Mouse (Mus musculus): ENCODE measurements around the gene Dolpp1. TPM values are rescaled to one million over a fixed set of nuclear protein-coding genes. Genes with fewer than 3 reads are reported as not detected.

Gene Dolpp1
- polyA plus RNA-seq, 1 experiment from 2014 or later = 53.2 TPM

GRCm38 (mm10) chr2:30384814-30385213 is 7.2 kb upstream of the Dolpp1 start:
- no peaks in the 10 kb centered on the region for H3K27me3 ChIP-seq (ENCODE audit: low read depth, poor library complexity, severe bottlenecking)
- DNase-seq (ENCODE audit: low spot score) = no peak
- peaks cover 62% of the 10 kb centered on the region for H3K36me3 ChIP-seq

GRCm38 (mm10) chr2:30385591-30385990 is 6.5 kb upstream of the Dolpp1 start:
- H3K9me3 ChIP-seq (replicated peaks) = no peaks in the 10 kb centered on the region
- H3K4me1 ChIP-seq = no peaks in the 10 kb centered on the region
- H3K4me3 ChIP-seq = no peak overlapping the region
- peaks cover 55% of the 10 kb centered on the region for H3K36me3 ChIP-seq
- H3K27ac ChIP-seq (replicated peaks) = no peak overlapping the region
- 90% methylated on average over 4 of the region's 4 CpGs for WGBS
- no peak for DNase-seq (ENCODE audit: low spot score)
- no peaks in the 10 kb centered on the region for H3K27me3 ChIP-seq (ENCODE audit: low read depth, poor library complexity, severe bottlenecking)

More at GRCm38 (mm10) chr2:30384814-30385213, 7.2 kb upstream of the Dolpp1 start:
- Histone ChIP-seq H3K4me1 (no peaks in the 10 kb centered on the region), H3K27ac (replicated peaks) (no peak overlapping the region), H3K4me3 (no peak overlapping the region), H3K9me3 (replicated peaks) (no peaks in the 10 kb centered on the region)
- WGBS = 83% methylated on average over 5 of the region's 5 CpGs

GRCm38 (mm10) chr2:30386913-30387312 is 5.1 kb upstream of the Dolpp1 start:
- H3K36me3 ChIP-seq = peaks cover 41% of the 10 kb centered on the region
- WGBS = 89% methylated on average over 9 of the region's 9 CpGs

GRCm38 (mm10) chr2:30389000-30389399 is 3.1 kb upstream of the Dolpp1 start:
- H3K27ac ChIP-seq (replicated peaks) = no peak overlapping the region
- H3K4me3 ChIP-seq = no peak overlapping the region
- peaks cover 25% of the 10 kb centered on the region for H3K36me3 ChIP-seq
- peaks cover 26% of the 10 kb centered on the region for H3K4me1 ChIP-seq
- DNase-seq (ENCODE audit: low spot score) = no peak
- WGBS = 92% methylated on average over 2 of the region's 2 CpGs
- H3K27me3 ChIP-seq (ENCODE audit: low read depth, poor library complexity, severe bottlenecking) = peaks cover 2% of the 10 kb centered on the region; the same call in 1 of the 2 replicates
- H3K9me3 ChIP-seq (replicated peaks) = no peaks in the 10 kb centered on the region

More at GRCm38 (mm10) chr2:30386913-30387312, 5.1 kb upstream of the Dolpp1 start:
- H3K4me3 ChIP-seq = no peak overlapping the region
- no peaks in the 10 kb centered on the region for H3K9me3 ChIP-seq (replicated peaks)
- no peak for DNase-seq (ENCODE audit: low spot score)
- H3K4me1 ChIP-seq = peaks cover 13% of the 10 kb centered on the region
- H3K27ac ChIP-seq (replicated peaks) = no peak overlapping the region
- H3K27me3 ChIP-seq (ENCODE audit: low read depth, poor library complexity, severe bottlenecking) = no peaks in the 10 kb centered on the region

GRCm38 (mm10) chr2:30392577-30393369 is 719 bp downstream of the Dolpp1 start:
- peaks cover 26% of the 10 kb centered on the region for H3K27me3 ChIP-seq (ENCODE audit: low read depth, poor library complexity, severe bottlenecking)
- under 1% methylated on average over 54 of the region's 54 CpGs for WGBS
- H3K4me3 ChIP-seq = peak overlapping the region; percentile 91
- peak; percentile 93 for DNase-seq (ENCODE audit: low spot score)
- H3K9me3 ChIP-seq (replicated peaks) = no peaks in the 10 kb centered on the region
- H3K36me3 ChIP-seq = peaks cover 38% of the 10 kb centered on the region
- H3K27ac ChIP-seq (replicated peaks) = peak overlapping the region; percentile 90
- peaks cover 42% of the 10 kb centered on the region for H3K4me1 ChIP-seq

- peaks cover 48% of the 10 kb centered on the region for H3K4me1 ChIP-seq
- DNase-seq (ENCODE audit: low spot score) = no peak
- H3K27me3 ChIP-seq (ENCODE audit: low read depth, poor library complexity, severe bottlenecking) = peaks cover 28% of the 10 kb centered on the region
- WGBS = 71% methylated on average over 1 of the region's 1 CpGs
- H3K4me3 ChIP-seq = peak overlapping the region; percentile 91
- H3K36me3 ChIP-seq = peaks cover 43% of the 10 kb centered on the region
- peak overlapping the region; percentile 90 for H3K27ac ChIP-seq (replicated peaks)
- H3K9me3 ChIP-seq (replicated peaks) = no peaks in the 10 kb centered on the region
These were observed 1.3 kb downstream of the Dolpp1 start for GRCm38 (mm10) chr2:30393370-30393656.

- Histone ChIP-seq H3K4me3 (no peak overlapping the region), H3K9me3 (replicated peaks) (no peaks in the 10 kb centered on the region), H3K36me3 (peaks cover 55% of the 10 kb centered on the region), H3K4me1 (peaks cover 71% of the 10 kb centered on the region), H3K27me3 (ENCODE audit: low read depth, poor library complexity, severe bottlenecking) (peaks cover 28% of the 10 kb centered on the region), H3K27ac (replicated peaks) (no peak overlapping the region; the same call in 1 of the 2 replicates)
- no peak for DNase-seq (ENCODE audit: low spot score)
- 94% methylated on average over 7 of the region's 7 CpGs for WGBS
These were observed 3.7 kb downstream of the Dolpp1 start for GRCm38 (mm10) chr2:30395757-30396156.

- no peaks in the 10 kb centered on the region for H3K9me3 ChIP-seq (replicated peaks)
- H3K4me1 ChIP-seq = peaks cover 71% of the 10 kb centered on the region
- DNase-seq (ENCODE audit: low spot score) = no peak
- peaks cover 28% of the 10 kb centered on the region for H3K27me3 ChIP-seq (ENCODE audit: low read depth, poor library complexity, severe bottlenecking)
- H3K36me3 ChIP-seq = peaks cover 56% of the 10 kb centered on the region
- H3K27ac ChIP-seq (replicated peaks) = no peak overlapping the region
- H3K4me3 ChIP-seq = no peak overlapping the region
- 90% methylated on average over 7 of the region's 7 CpGs for WGBS
These were observed 4.2 kb downstream of the Dolpp1 start for GRCm38 (mm10) chr2:30396246-30396645.

- Histone ChIP-seq H3K4me1 (peaks cover 72% of the 10 kb centered on the region), H3K27ac (replicated peaks) (peak overlapping the region; percentile 90), H3K36me3 (peaks cover 74% of the 10 kb centered on the region), H3K4me3 (no peak overlapping the region; the same call in 1 of the 2 replicates), H3K9me3 (replicated peaks) (no peaks in the 10 kb centered on the region), H3K27me3 (ENCODE audit: low read depth, poor library complexity, severe bottlenecking) (peaks cover 28% of the 10 kb centered on the region)
- DNase-seq (ENCODE audit: low spot score) = peak; percentile 28
- 51% methylated on average over 10 of the region's 10 CpGs for WGBS
These were observed 6.0 kb downstream of the Dolpp1 start for GRCm38 (mm10) chr2:30397986-30398512.

GRCm38 (mm10) chr2:30399191-30400171 is 7.4 kb downstream of the Dolpp1 start:
- DNase-seq (ENCODE audit: low spot score) = peak; percentile 82
- WGBS = 30% methylated on average over 20 of the region's 20 CpGs
- Histone ChIP-seq H3K36me3 (peaks cover 77% of the 10 kb centered on the region), H3K4me1 (peaks cover 58% of the 10 kb centered on the region), H3K27me3 (ENCODE audit: low read depth, poor library complexity, severe bottlenecking) (peaks cover 23% of the 10 kb centered on the region), H3K9me3 (replicated peaks) (no peaks in the 10 kb centered on the region), H3K27ac (replicated peaks) (peak overlapping the region; percentile 90), H3K4me3 (peak overlapping the region; percentile 34)

GRCm38 (mm10) chr2:30401581-30401980 is 9.5 kb downstream of the Dolpp1 start:
- Histone ChIP-seq H3K9me3 (replicated peaks) (no peaks in the 10 kb centered on the region), H3K36me3 (peaks cover 81% of the 10 kb centered on the region), H3K27me3 (ENCODE audit: low read depth, poor library complexity, severe bottlenecking) (peaks cover 13% of the 10 kb centered on the region), H3K4me1 (peaks cover 52% of the 10 kb centered on the region), H3K4me3 (no peak overlapping the region), H3K27ac (replicated peaks) (peak overlapping the region; percentile 90)
- WGBS = 90% methylated on average over 1 of the region's 1 CpGs
- no peak for DNase-seq (ENCODE audit: low spot score)

- Histone ChIP-seq H3K9me3 (replicated peaks) (no peaks in the 10 kb centered on the region), H3K27ac (replicated peaks) (no peak overlapping the region), H3K4me3 (no peak overlapping the region), H3K27me3 (ENCODE audit: low read depth, poor library complexity, severe bottlenecking) (peaks cover 5% of the 10 kb centered on the region; the same call in 1 of the 2 replicates), H3K4me1 (peaks cover 51% of the 10 kb centered on the region), H3K36me3 (peaks cover 81% of the 10 kb centered on the region)
- DNase-seq (ENCODE audit: low spot score) = no peak
- 92% methylated on average over 9 of the region's 9 CpGs for WGBS
These were observed 10.3 kb downstream of the Dolpp1 start for GRCm38 (mm10) chr2:30402351-30402826.
